Mouse (Mus musculus): ENCODE measurements around the gene Fkbp15. TPM values are rescaled to one million over a fixed set of nuclear protein-coding genes. Genes with fewer than 3 reads are reported as not detected.

Gene Fkbp15
- polyA plus RNA-seq, 1 experiment from 2014 or later: 17.8 TPM

DNA sequence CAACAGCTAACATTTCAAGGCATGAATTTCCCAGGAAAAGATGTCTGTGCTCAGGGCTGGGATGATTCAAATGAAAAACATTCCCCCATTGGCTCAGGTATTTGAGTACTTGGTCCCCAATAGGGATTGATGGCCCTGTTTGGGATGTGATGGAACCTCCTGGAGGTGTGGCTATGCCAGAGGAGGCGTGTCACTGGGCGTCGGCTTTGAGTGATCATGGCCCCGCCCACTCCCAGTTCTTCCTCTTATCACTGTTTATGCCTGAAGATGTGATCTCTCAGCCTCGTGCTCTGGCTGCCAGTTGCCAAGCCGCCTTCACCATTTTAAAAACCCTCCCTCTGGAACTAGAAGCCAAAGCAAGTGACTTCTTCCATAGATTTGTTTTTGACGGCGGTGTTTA is 105.8 kb downstream of the Fkbp15 start:
- no peaks in the 10 kb centered on the region for H3K9me3 ChIP-seq
- ATAC-seq (ENCODE audit: extremely low read depth, insufficient number of reproducible peaks, low FRiP score, low TSS enrichment): no peak
- no peak overlapping the region for H3K27ac ChIP-seq (replicated peaks)
- no peak overlapping the region for H3K4me3 ChIP-seq
- no peak overlapping the region for H3K4me2 ChIP-seq
- H3K36me3 ChIP-seq: no peaks in the 10 kb centered on the region
- no peaks in the 10 kb centered on the region for H3K27me3 ChIP-seq (replicated peaks)
- H3K9ac ChIP-seq: no peak overlapping the region
- no peaks in the 10 kb centered on the region for H3K4me1 ChIP-seq
- 54% methylated on average over 8 of the region's 8 CpGs for WGBS

GRCm38 (mm10) chr4:62251776-62252175 is 108.6 kb downstream of the Fkbp15 start:
- no peak for ATAC-seq (ENCODE audit: extremely low read depth, insufficient number of reproducible peaks, low FRiP score, low TSS enrichment)

DNA sequence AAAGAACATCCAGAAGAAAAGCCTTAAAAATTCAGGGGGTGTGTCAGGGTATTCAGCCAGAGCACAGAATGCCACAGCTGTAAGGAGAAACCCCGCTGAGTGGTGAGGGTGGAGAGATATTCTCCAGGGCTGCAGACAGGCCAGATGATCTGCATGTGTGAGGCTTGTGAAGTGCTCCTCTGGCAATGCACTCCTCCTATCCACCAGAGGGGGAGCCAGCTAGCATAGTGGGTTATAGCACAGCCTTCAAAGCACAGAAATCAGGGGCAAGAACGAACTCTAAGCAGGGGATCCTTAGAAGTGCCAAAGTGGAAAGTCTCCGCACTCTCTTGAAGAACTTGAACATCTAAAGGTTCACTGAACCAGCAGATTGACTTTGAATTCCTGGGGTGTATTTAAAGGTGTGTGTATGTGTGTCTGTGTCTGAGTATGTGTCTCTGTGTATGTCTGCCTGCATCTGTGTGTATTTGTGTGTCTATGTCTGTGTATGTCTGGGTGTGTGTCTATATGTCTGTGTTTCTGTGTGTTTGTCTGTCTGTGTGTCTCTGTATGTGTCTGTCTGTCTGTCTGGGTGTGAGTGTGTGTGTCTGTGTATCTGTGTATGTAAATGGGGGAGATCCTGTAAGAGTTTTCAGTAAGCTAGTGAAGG is 109.3 kb downstream of the Fkbp15 start:
- no peak overlapping the region for H3K4me3 ChIP-seq
- H3K4me2 ChIP-seq: no peak overlapping the region
- no peaks in the 10 kb centered on the region for H3K9me3 ChIP-seq
- no peak overlapping the region for H3K27ac ChIP-seq (replicated peaks)
- H3K4me1 ChIP-seq: no peaks in the 10 kb centered on the region
- WGBS: 31% methylated on average over 3 of the region's 3 CpGs
- ATAC-seq (ENCODE audit: extremely low read depth, insufficient number of reproducible peaks, low FRiP score, low TSS enrichment): no peak
- no peaks in the 10 kb centered on the region for H3K27me3 ChIP-seq (replicated peaks)
- no peaks in the 10 kb centered on the region for H3K36me3 ChIP-seq
- no peak overlapping the region for H3K9ac ChIP-seq

More at GRCm38 (mm10) chr4:62251776-62252175, 108.6 kb downstream of the Fkbp15 start:
- no peak overlapping the region for H3K27ac ChIP-seq (replicated peaks)
- no peaks in the 10 kb centered on the region for H3K27me3 ChIP-seq (replicated peaks)
- H3K36me3 ChIP-seq: no peaks in the 10 kb centered on the region
- no peak overlapping the region for H3K9ac ChIP-seq
- no peaks in the 10 kb centered on the region for H3K9me3 ChIP-seq
- H3K4me1 ChIP-seq: no peaks in the 10 kb centered on the region
- 81% methylated on average over 4 of the region's 4 CpGs for WGBS
- no peak overlapping the region for H3K4me3 ChIP-seq
- H3K4me2 ChIP-seq: no peak overlapping the region

Other genes starting within 250 kb of the Fkbp15 start
- gene Mup21, start 209.7 kb downstream of the Fkbp15 start, polyA plus RNA-seq (2015; fragmentation: Nextera tagmentation; extraction: Ambion mirVana): not detected in 2 replicates
- 6.7 and 6.9 TPM in 2 replicates for gene Zfp37, start 129.5 kb downstream of the Fkbp15 start, polyA plus RNA-seq (2015; fragmentation: Nextera tagmentation; extraction: Ambion mirVana)
- 19.7 and 20.3 TPM in 2 replicates for gene Slc31a2, start 98.0 kb downstream of the Fkbp15 start, polyA plus RNA-seq (2015; fragmentation: Nextera tagmentation; extraction: Ambion mirVana)
- 41.2 and 42.4 TPM in 2 replicates for gene Slc31a1, start 179 bp upstream of the Fkbp15 start, polyA plus RNA-seq (2015; fragmentation: Nextera tagmentation; extraction: Ambion mirVana)
- 82.1 and 85.2 TPM in 2 replicates for gene Cdc26, start 48.1 kb upstream of the Fkbp15 start, polyA plus RNA-seq (2015; fragmentation: Nextera tagmentation; extraction: Ambion mirVana)
- gene Prpf4, start 48.2 kb upstream of the Fkbp15 start, polyA plus RNA-seq (2015; fragmentation: Nextera tagmentation; extraction: Ambion mirVana): 11.6 and 13.8 TPM in 2 replicates
- gene Rnf183, start 74.7 kb upstream of the Fkbp15 start, polyA plus RNA-seq (2015; fragmentation: Nextera tagmentation; extraction: Ambion mirVana): not detected in 2 replicates
- gene Wdr31, start 110.3 kb upstream of the Fkbp15 start, polyA plus RNA-seq (2015; fragmentation: Nextera tagmentation; extraction: Ambion mirVana): 3.3 and 3.6 TPM in 2 replicates
- 0.99 and 1.1 TPM in 2 replicates for gene Bspry, start 119.5 kb upstream of the Fkbp15 start, polyA plus RNA-seq (2015; fragmentation: Nextera tagmentation; extraction: Ambion mirVana)
- 7.7 and 9.9 TPM in 2 replicates for gene Hdhd3, start 142.9 kb upstream of the Fkbp15 start, polyA plus RNA-seq (2015; fragmentation: Nextera tagmentation; extraction: Ambion mirVana)
- 68.6 and 84.6 TPM in 2 replicates for gene Alad, start 159.4 kb upstream of the Fkbp15 start, polyA plus RNA-seq (2015; fragmentation: Nextera tagmentation; extraction: Ambion mirVana)
- gene Pole3, start 164.5 kb upstream of the Fkbp15 start, polyA plus RNA-seq (2015; fragmentation: Nextera tagmentation; extraction: Ambion mirVana): 54.6 and 54.8 TPM in 2 replicates
- 0.16 and 0.76 TPM in 2 replicates for gene 4933430I17Rik, start 164.8 kb upstream of the Fkbp15 start, polyA plus RNA-seq (2015; fragmentation: Nextera tagmentation; extraction: Ambion mirVana)
- gene Rgs3, start 199.3 kb upstream of the Fkbp15 start, polyA plus RNA-seq (2015; fragmentation: Nextera tagmentation; extraction: Ambion mirVana): 62.2 and 64.8 TPM in 2 replicates